Mouse (Mus musculus): ENCODE measurements around the gene Cyp2c66.
A peak's percentile ranks its signal among the peaks of the same experiment; 100 is the strongest.

Cyp2c66 gene

GRCm38 (mm10) chr19:39113644-39114043 lies at the start of gene Cyp2c66:
Gene Cyp2c66, plus strand, starts transcription at chr19:39113898.
- no peak for DNase-seq (ENCODE audit: low read depth, low spot score)

GRCm38 (mm10) chr19:39098779-39099178 lies 14.9 kb upstream of the Cyp2c66 start:
- DNase-seq (ENCODE audit: low read depth, low spot score) = peak; percentile 19

- peak; percentile 62 for DNase-seq (ENCODE audit: low read depth, low spot score)
Observed at GRCm38 (mm10) chr19:39156836-39157235, 43.1 kb downstream of the Cyp2c66 start.

Data from R1 (cell line).